Mouse (Mus musculus) T-helper 1 cell (primary cell): Measurements from ENCODE around the gene Brd1.
"Not testable (repeated sequence)": the region's sequence is repeated elsewhere in the genome, so short reads cannot be mapped to it uniquely, and the experiment has no call there.

ENCODE experiments used
- in situ Hi-C: fragments of 300-600 bp; cut with MboI, MseI; formaldehyde crosslinking; loops from one replicate; pipeline ENCODE4 v1.15.1; 2025; ENCODE audit warnings: high pct_unique_total_duplicates

Brd1 gene

DNA sequence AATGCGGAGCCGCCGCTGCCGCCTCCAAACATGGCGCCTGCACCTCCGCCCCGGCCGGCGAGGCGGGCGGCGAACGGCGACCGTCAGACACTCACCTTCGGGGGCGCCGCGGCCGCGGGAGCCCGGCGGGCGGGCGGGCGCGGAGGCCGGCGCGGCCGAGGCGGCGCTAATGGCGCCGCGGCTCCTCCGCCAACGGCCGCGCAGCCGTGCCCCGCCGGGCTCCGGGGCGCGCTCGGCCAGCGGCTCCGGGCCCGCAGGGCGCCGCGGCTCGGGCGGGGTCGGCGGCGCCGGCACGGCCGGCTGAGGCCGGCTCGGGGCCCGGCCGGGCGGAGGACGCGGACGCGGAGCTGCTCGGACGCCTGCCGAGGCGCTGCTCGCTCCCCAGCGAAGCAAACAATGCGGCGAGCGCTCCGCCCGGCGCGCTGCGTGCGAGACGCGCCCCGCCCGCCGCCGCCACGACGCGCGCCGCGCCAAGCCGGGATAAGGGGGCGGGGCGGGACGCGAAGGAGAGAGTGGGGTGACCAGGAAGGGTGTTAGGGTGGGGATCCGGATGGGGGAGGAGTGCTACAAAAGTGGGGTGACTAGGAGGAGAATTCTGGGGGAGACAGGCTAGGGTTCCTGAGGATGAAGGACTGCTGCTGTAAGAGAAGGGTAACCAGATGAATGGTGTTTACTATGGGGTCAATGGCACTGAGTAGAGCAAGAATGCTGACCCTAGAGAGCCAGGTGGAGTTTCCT, at the start of gene Brd1:
Brd1 (minus strand) TSS at position 400 of the 738 bp plus-strand sequence.
- in situ Hi-C loops, result no loop called here

- in situ Hi-C loops, result loop anchor here (25.0 kb wide), 1 partner anchor 462 kb away; no protein-coding TSS in a partner anchor
Observed at GRCm38 (mm10) chr15:88774630-88775029, 40.6 kb upstream of the Brd1 start.

GRCm38 (mm10) chr15:88768537-88768936, 34.5 kb upstream of the Brd1 start:
- in situ Hi-C loops, result no loop called here

DNA sequence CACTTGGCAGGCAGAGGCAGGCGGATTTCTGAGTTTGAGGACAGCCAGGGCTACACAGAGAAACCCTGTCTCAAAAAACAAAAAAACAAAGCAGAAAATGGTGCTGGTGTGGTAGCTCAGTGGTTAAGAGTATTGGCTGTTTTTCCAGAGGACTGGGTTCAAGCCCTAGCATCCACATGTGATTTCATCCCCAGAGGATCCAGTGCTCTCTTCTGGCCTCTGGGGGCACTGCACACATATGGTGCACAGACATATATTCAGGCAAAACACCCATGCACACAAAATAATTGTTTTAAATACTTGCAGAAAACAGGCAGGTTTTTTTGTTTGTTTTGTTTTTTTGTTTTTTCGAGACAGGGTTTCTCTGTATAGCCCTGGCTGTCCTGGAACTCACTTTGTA, 32.1 kb upstream of the Brd1 start:
- in situ Hi-C loops, result not testable (repeated sequence)

GRCm38 (mm10) chr15:88761551-88761950, 27.5 kb upstream of the Brd1 start:
- in situ Hi-C loops, result no loop called here

DNA sequence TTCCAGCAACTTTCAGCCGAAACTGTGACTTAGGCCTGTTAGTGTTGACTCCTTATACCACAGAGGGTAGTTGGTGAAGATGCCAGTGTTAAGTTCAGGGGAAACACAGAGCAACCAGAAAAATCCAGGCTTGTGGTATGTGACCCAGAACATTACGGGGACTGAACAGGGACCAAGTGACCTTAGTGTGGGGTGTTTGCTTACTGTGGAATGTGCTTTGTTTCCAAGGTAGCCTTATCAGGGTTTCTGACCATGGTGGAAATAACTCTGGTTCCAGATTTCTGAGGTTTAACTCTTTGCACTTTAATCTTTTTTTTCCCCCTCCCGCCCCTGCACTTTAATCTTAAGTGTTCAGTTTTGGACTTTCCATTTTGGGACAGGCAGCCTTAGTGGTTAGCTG, 24.0 kb upstream of the Brd1 start:
- in situ Hi-C loops, result no loop called here

DNA sequence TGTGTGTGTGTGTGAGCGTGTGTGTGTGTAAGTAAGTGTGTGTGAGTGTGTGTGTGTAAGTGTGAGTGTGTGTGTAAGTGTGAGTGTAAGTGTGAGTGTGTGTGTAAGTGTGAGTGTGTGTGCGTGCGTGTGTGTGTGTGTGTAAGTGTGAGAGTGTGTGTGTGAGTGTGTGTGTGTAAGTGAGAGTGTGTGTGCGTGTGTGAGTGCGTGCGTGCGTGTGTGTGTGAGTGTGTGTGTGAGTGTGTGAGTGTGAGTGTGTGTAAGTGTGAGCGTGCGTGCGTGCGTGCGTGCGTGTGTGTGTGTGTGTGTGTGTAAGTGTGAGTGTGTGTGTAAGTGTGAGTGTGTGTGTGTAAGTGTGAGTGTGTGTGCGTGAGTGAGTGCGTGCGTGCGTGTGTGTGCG, 21.7 kb upstream of the Brd1 start:
- in situ Hi-C loops, result no loop called here

GRCm38 (mm10) chr15:88754896-88755295, 20.9 kb upstream of the Brd1 start:
- in situ Hi-C loops, result no loop called here

DNA sequence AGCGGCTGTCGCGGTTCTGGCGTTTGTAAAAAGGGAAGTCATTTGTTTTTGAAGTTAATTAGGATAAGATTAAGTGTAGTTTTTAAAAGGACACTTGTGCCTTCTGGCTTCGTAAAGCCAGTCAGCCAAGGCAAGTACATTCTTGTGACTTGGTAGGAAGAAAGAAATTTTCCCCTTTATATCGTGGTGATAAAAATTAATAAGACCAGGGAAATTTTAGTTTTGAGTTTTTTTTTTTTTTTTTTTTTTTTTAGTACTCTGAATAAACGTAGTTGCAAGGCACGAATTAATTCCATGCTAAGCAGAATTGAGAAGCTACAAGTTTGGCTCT, 18.3 kb upstream of the Brd1 start:
- in situ Hi-C loops, result no loop called here

DNA sequence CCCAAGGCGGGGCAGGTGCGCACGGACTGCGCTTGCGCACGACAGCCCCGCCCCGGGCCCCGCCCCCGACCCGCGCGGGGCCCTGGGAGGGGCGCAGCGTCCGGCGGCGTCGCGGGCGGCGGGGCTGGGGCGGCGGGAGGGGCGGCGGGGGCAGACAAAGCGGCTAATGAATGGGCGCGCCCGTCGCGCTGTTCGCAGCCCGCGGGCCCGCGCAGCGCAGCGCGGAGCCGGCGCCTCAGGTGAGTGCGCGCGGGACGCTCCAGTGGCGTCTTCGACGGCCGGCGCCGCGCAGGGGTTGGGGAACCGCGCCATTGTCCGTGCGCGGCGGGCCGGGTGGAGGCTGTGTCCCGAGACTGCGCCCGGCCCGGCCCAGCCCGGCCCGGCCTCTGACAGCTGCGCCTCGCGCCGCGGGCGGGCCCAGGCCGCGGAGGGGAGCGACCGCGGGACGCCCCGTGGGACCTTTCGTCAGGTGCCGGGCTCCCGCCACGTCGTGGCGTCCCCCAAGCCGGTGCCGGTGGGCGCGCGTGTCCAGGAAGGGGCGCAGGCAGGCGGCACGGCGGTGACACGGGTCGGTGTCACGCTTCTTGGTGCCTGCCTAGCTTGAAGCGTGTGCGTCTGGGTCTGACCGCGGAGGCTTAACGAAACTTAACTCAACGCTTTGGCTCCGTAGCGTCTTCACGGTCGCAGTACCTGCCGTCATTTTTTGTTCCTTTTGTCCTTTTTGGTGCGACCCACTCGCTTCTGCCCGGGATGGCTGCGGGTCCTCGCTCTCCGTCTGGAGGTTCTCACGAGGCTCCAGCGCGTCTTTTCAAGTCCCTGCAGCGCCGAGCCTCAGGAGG, 17.8 kb upstream of the Brd1 start, which contains the start of gene Zbed4:
Zbed4 (plus strand) TSS at position 97 of the 839 bp plus-strand sequence.
- in situ Hi-C loops, result no loop called here

DNA sequence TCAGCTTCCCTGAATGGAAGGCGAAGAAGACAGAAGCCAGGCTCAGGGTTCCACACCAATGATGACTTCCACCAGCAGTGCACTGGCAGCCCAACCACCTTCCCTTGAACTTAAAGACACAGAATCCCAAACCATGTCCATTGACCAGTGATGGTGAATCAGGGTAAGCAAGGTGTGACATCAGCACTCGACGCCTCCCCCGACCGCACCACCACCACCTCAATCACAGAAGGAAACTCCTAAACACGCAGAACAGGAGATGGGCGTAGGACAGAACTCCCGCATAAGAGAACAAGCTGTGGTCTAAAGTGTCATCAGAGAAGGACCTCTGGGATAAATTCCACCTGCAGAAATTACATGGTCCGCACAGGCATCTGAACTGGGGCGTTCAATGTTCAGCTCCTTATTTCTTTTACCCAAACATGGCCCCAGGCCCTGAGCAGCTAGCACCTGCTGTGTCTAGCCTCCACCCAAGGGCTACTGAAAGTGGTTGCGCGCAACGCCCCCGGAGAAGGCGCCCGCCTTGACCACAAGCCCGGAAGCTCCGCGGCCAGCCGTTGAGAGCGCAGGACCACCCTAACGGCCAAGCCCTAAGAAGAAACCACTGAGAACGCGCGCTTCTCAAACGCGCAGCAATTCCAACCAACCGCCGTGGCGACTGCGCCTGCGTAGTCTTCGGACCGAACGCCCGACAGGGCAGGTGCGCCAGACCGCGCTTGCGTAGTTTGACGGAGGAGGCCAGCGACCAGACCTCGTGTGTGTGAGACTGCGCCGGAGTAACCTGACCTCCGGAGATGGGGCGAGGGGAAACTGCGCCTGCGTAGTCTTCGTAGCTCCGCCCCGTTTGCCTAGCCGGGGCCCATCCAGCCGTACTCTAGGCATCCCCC, 16.9 kb upstream of the Brd1 start:
- in situ Hi-C loops, result no loop called here

GRCm38 (mm10) chr15:88750032-88750431, 16.0 kb upstream of the Brd1 start:
- in situ Hi-C loops, result no loop called here

DNA sequence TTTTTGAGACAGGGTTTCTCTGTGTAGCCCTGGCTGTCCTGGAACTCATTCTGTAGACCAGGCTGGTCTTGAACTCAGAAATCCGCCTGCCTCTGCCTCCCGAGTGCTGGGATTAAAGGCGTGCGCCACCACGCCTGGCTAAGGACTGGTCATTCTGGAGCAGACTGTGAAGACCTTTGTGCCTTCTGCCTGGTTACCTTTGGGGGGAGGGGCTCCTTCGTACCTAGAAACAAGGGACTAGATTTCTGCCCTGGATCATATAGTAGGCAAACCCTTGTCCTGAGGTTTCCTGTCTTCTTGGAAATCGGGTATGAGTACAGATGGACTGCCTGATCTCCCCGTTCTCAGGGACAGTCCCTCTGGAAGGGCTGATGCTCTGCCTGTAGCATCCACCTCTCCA, 15.6 kb upstream of the Brd1 start:
- in situ Hi-C loops, result not testable (repeated sequence)

DNA sequence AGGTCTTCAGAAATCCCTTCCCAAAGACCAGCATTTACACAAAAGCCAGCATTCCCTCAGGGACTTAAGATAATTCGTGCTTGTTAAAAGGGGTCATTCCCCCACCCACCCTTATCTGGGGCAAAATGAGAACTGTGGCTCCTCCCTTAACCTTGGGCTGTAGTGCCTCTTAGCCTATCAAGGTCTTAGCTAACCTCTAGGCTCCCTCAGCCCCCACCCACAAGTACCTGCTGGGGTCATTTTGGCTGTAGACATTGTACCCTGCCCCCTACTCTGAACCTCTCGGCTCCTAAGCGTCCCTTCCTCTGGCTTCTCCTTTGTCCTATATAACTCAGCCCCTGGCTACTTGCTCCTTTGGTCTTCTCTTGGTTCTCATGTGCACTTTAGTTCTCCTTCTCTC, 11.9 kb upstream of the Brd1 start:
- in situ Hi-C loops, result no loop called here

GRCm38 (mm10) chr15:88745347-88745746, 11.3 kb upstream of the Brd1 start:
- in situ Hi-C loops, result no loop called here

DNA sequence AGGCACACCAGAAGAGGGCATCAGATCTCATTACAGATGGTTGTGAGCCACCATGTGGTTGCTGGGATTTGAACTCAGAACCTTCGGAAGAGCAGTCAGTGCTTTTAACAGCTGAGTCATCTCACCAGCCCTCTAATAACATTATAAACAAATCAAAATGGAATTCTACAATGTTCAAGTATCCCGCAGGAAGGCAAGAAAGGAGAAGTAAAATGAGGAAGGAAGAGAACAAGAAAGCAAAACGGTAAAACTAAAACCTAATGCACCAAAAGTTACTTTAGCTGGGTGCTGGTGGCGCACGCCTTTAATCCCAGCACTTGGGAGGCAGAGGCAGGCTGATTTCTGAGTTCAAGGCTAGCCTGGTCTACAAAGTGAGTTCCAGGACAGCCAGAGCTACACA, 9.3 kb upstream of the Brd1 start:
- in situ Hi-C loops, result not testable (repeated sequence)

DNA sequence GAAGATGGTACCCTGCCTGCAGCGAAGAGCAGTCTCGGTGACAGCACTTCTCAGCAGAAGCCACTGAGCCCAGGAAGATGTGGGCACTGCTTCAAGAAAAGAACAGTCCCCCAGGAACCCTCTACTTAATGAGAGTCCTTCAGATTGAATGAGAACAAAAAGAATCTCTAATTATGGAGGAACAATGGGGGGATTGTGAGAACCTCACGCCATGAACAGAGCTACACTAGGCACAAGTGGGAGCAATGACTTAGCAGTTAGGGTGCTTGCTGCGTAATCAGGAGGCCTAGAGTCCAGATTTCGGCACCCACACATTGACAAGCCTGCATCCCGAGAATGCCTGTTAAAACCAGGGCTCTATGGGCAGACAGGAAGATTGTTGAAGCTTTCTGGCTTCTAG, 7.3 kb upstream of the Brd1 start:
- in situ Hi-C loops, result no loop called here

DNA sequence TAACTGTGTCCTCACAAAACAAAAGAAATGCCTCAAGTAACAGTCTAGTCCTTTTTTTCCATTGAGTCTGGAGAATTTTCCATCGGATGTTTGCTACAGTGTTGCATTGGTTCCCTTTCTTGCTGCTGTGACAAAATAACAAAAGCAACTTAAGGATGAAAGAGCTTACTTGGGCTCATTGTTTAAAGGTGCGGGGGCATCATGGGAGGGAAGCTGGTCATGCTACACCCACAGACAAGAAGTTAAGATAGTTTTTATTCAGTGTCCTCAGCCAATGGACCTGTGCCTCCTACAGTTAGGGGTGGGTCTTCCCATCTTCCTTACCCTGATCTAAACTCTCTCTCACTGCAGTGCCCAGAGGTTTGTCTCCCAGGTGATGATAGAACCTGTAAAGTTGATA, 4.4 kb upstream of the Brd1 start:
- in situ Hi-C loops, result no loop called here

DNA sequence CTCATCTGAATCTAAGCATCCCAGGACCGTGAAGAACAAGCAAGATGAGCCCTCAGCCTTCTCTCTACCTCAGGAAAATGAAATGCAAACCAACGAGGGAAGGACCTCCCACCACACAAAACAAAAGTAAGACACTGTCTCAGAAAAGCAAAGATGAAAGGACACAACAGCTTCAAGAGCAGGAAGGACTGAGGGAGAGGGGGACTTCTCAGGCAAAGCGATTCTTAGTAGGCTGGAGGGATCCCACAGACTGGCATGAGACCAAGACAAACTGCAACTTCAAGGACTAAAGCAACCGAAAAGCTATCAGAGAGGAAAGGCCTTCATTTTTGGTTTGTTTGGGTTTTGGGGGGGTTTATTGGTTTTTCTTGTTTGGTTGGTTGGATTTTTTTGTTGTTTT, 2.1 kb upstream of the Brd1 start:
- in situ Hi-C loops, result no loop called here

DNA sequence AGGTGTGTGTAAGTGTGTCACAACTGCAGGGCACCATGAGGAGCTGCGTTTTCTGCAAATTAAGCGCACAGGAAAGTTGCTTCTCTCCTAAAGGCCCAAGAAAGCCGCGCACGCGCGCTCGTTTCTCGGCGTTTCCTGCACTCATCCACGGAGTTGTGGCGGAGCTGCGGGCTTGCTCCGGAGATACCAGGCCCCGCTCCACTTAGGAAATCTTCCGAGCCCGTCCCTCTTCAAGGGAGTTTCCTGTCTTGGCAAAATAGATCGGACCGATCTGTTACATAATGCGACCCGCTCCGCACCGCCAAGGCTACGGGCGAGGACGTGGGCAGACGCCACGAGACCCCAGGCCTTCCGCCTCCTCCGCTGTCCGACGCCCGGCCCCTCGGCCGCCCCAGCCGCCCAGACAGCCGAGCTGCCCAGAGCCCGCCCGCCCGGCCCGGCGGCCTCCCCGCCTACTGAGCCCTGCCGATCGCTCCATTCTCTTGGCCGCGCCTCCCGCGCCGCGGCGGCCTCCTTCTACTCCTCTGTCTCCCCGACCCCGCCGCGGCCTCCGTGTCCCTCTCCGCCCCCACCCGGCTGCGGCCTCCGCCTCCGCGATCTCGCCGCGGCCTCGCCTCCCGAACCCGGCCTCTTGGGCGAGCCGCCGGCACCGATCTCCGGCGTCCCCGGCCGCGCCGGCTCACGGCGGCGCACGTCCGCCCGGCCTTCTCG, 837 bp downstream of the Brd1 start:
- in situ Hi-C loops, result no loop called here

DNA sequence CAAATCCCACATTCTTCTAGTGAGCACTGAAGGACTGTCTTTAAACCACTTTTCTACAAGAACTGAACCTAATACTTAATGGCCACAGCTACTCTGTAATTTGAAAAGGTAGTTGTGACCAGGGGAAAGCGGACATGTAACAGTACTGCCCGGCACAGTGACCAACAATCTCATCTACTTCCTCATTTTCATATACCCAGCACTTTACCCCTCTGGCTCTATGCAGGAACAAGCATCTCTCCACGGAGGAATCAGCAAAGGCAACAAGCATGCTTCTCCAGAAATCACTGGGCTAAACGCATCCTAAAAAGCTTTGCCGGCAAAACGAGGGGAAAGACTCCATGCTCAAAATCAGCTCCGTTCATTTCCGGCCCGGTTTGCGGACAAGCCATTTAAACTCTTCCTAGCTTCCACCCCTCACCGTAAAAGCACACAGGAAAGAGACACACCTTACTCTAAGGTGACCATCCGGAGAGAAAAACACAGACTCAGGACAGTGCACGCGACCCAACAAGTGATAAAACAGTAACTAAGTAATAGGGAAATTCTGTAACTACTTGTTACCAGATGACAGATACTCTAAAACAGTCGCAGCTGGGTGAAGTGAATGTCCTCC, 1.5 kb downstream of the Brd1 start:
- in situ Hi-C loops, result no loop called here
